Mouse (Mus musculus): ENCODE measurements at regions not wholly inside any gene's neighbourhood (a gene's known extent, or its start where the extent isn't known, plus 50 kb on each side); places are given as distances from the start of the nearest gene placed in this dataset.
A peak's percentile ranks its signal among the peaks of the same experiment; 100 is the strongest.
"Not testable (repeated sequence)": the region's sequence is repeated elsewhere in the genome, so short reads cannot be mapped to it uniquely, and the experiment has no call there.

GRCm38 (mm10) chr2:108789166-108789565, 491.4 kb upstream of the Kif18a start:
- H3K4me3 ChIP-seq: no peak overlapping the region
- TF ChIP-seq CTCF (conservative IDR thresholded peaks at IDR 0.05): no peak
- H3K27ac ChIP-seq: no peak overlapping the region; the same call in 1 of the 2 replicates
- DNase-seq (ENCODE audit: low spot score in 2 of 2): no peak

GRCm38 (mm10) chr2:108795145-108795544, 485.4 kb upstream of the Kif18a start:
- Histone ChIP-seq H3K4me3 (no peak overlapping the region), H3K27ac (no peak overlapping the region)
- TF ChIP-seq CTCF (conservative IDR thresholded peaks at IDR 0.05): no peak
- no peak for DNase-seq (ENCODE audit: low spot score in 2 of 2)

- DNase-seq (ENCODE audit: low spot score in 2 of 2): no peak
- TF ChIP-seq CTCF (conservative IDR thresholded peaks at IDR 0.05): no peak
- Histone ChIP-seq H3K27ac (no peak overlapping the region), H3K4me3 (no peak overlapping the region)
Observed at GRCm38 (mm10) chr2:108796816-108797581, 483.5 kb upstream of the Kif18a start.

GRCm38 (mm10) chr2:108812367-108812766, 468.2 kb upstream of the Kif18a start:
- Histone ChIP-seq H3K27ac (no peak overlapping the region), H3K4me3 (no peak overlapping the region)
- no peak for TF ChIP-seq CTCF (conservative IDR thresholded peaks at IDR 0.05)
- no peak for DNase-seq (ENCODE audit: low spot score in 2 of 2)

GRCm38 (mm10) chr2:108813040-108813566, 467.4 kb upstream of the Kif18a start:
- H3K27ac ChIP-seq: peak overlapping the region; percentile 6; the same call in 1 of the 2 replicates
- no peak for TF ChIP-seq CTCF (conservative IDR thresholded peaks at IDR 0.05)
- DNase-seq (ENCODE audit: low spot score in 2 of 2): no peak
- no peak overlapping the region for H3K4me3 ChIP-seq

- TF ChIP-seq CTCF (conservative IDR thresholded peaks at IDR 0.05): no peak
- DNase-seq (ENCODE audit: low spot score in 2 of 2): no peak
- Histone ChIP-seq H3K4me3 (no peak overlapping the region), H3K27ac (no peak overlapping the region)
Observed at GRCm38 (mm10) chr2:108816579-108816978, 464.0 kb upstream of the Kif18a start.

GRCm38 (mm10) chr2:108824025-108824424, 456.5 kb upstream of the Kif18a start:
- H3K27ac ChIP-seq: no peak overlapping the region
- no peak overlapping the region for H3K4me3 ChIP-seq
- no peak for DNase-seq (ENCODE audit: low spot score in 2 of 2)
- TF ChIP-seq CTCF (conservative IDR thresholded peaks at IDR 0.05): no peak

GRCm38 (mm10) chr2:108825981-108826380, 454.6 kb upstream of the Kif18a start:
- DNase-seq (ENCODE audit: low spot score in 2 of 2): peak; percentile 44 to 75
- TF ChIP-seq CTCF (conservative IDR thresholded peaks at IDR 0.05): no peak
- Histone ChIP-seq H3K27ac (peak overlapping the region; percentile 57), H3K4me3 (no peak overlapping the region)

- DNase-seq (ENCODE audit: low spot score in 2 of 2): no peak
- TF ChIP-seq CTCF (conservative IDR thresholded peaks at IDR 0.05): no peak
- Histone ChIP-seq H3K27ac (peak overlapping the region; percentile 57; the same call in 1 of the 2 replicates), H3K4me3 (no peak overlapping the region)
Observed at GRCm38 (mm10) chr2:108827106-108827838, 453.3 kb upstream of the Kif18a start.

- Histone ChIP-seq H3K4me3 (no peak overlapping the region), H3K27ac (no peak overlapping the region)
- no peak for TF ChIP-seq CTCF (conservative IDR thresholded peaks at IDR 0.05)
- no peak for DNase-seq (ENCODE audit: low spot score in 2 of 2)
Observed at GRCm38 (mm10) chr2:108827974-108828700, 452.4 kb upstream of the Kif18a start.

- not testable (repeated sequence) for H3K27ac ChIP-seq; DNase-seq (ENCODE audit: low spot score in 2 of 2); H3K4me3 ChIP-seq
Observed at GRCm38 (mm10) chr2:108843855-108844254, 436.7 kb upstream of the Kif18a start.

- H3K27ac ChIP-seq: no peak overlapping the region; the same call in 1 of the 2 replicates
- DNase-seq (ENCODE audit: low spot score in 2 of 2): no peak
- TF ChIP-seq CTCF (conservative IDR thresholded peaks at IDR 0.05): no peak
Observed at GRCm38 (mm10) chr2:108848051-108848450, 432.5 kb upstream of the Kif18a start.

GRCm38 (mm10) chr2:108854399-108854798, 426.1 kb upstream of the Kif18a start:
- Histone ChIP-seq H3K4me3 (no peak overlapping the region), H3K27ac (peak overlapping the region; percentile 65)
- no peak for TF ChIP-seq CTCF (conservative IDR thresholded peaks at IDR 0.05)
- peak; percentile 12 to 18 for DNase-seq (ENCODE audit: low spot score in 2 of 2)

More at GRCm38 (mm10) chr2:108848051-108848450, 432.5 kb upstream of the Kif18a start:
- no peak overlapping the region for H3K4me3 ChIP-seq

All from layer of hippocampus, adult 2 months (tissue).